Mouse (Mus musculus): Measurements from ENCODE around the gene Cep63.
A peak's percentile ranks its signal among the peaks of the same experiment; 100 is the strongest.

DNA sequence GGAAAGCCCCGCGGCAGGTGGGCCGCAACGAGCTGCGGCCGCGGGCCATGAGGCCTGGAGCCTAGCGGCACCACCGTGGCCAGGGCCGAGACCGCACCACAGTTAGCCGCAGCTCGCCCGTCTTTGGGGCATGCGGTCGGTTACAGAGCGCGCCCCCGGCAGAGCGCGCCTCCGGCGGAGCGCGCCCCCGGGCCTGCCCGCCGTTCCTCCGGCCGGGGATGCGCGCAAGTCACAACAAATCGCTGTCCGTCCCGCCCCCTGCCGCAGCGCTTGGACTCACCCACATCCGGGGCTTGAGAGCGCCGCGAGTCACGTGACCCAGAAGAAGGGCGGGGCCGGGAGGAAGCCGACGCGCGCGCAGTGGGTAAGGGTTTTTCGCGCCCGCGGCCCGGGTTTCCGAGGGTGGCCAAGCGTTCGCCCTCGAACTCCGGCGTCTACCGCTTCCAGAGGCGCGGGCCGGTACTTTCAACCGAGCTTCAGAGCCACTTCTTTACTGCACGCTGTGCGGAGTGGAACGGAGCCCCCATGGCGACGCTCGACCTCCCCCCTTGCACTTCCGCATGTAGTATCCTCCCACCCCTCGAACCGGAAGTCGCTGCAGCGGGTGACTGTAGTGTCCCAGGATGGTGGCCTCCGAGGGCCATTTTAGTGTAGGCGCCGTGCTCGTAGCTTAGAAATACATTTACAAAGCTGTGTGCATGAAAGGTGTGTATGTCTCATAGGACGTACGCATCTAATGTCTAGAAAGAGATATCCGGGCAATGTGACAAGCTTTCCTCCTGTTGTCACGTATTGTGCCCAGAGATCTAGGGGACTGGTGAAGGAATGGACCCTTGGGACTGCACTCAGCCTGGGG lies at the start of gene Cep63, which contains the start of gene Anapc13:
- 0 out of 2 replicates have a peak, but pooled peaks have one; percentile 29 for TF ChIP-seq CTCF (IDR thresholded peaks at IDR 0.05; ENCODE audit: low read depth)
- TF ChIP-seq EP300 (IDR thresholded peaks at IDR 0.05; ENCODE audit: low read depth), result peak; percentile 78; the same call in 1 of the 2 replicates
